Mouse (Mus musculus) intestine, embryonic 15.5 days (tissue): ENCODE results near the gene Fkbp5. TPM values are rescaled to one million over a fixed set of nuclear protein-coding genes. Genes with fewer than 3 reads are reported as not detected.
A peak's percentile ranks its signal among the peaks of the same experiment; 100 is the strongest.

Experiments used
- ATAC-seq: fragments of 200-750 bp; cut with Nextera tagmentation; 2 replicates; pipeline ENCODE4 v1.8.0; 2017; ENCODE audit warnings: moderate TSS enrichment, moderate library complexity
- H3K27ac ChIP-seq: fragments of 300-500 bp; sonication (generic); 2 replicates; pipeline ENCODE4 v1.5.1; 2015; ENCODE audit warnings: mild to moderate bottlenecking, inconsistent platforms
- H3K27me3 ChIP-seq: fragments of 300-500 bp; sonication (generic); replicated peaks from 2 replicates; pipeline ENCODE4 v1.6.1; 2015; ENCODE audit warnings: inconsistent platforms
- H3K36me3 ChIP-seq: fragments of 300-500 bp; sonication (generic); 2 replicates; pipeline ENCODE4 v1.6.1; 2015; ENCODE audit warnings: inconsistent platforms
- H3K4me1 ChIP-seq: fragments of 300-500 bp; sonication (generic); replicated peaks from 2 replicates; pipeline ENCODE4 v1.6.1; 2015; ENCODE audit warnings: inconsistent platforms
- H3K4me2 ChIP-seq: fragments of 300-500 bp; sonication (generic); replicated peaks from 2 replicates; pipeline ENCODE4 v1.6.1; 2015; ENCODE audit warnings: mild to moderate bottlenecking, inconsistent platforms
- H3K4me3 ChIP-seq: fragments of 300-500 bp; sonication (generic); replicated peaks from 2 replicates; pipeline ENCODE4 v1.5.1; 2015; ENCODE audit warnings: inconsistent platforms
- H3K9ac ChIP-seq: fragments of 300-500 bp; sonication (generic); 2 replicates; pipeline ENCODE4 v1.6.1; 2015; ENCODE audit warnings: inconsistent platforms
- H3K9me3 ChIP-seq: fragments of 300-500 bp; sonication (generic); 2 replicates; pipeline ENCODE4 v1.6.1; 2016; ENCODE audit warnings: inconsistent platforms
- WGBS: fragments of 180-500 bp; shearing (Covaris S2); methylation state at CpG from one replicate; pipeline ENCODE4 v1.1.7; 2015; 5-methylcytosine and 5-hydroxymethylcytosine counted together
- polyA plus RNA-seq: library from polyadenylated mRNA; unstranded; fragments of >200 nt; fragmentation: Nextera tagmentation; extraction: Ambion mirVana; gene quantifications from 2 replicates; pipeline ENCODE4 v1.2.1, GENCODE M21; 2015

The Fkbp5 gene
- polyA plus RNA-seq, 1 experiment from 2014 or later = 25.9 TPM

DNA sequence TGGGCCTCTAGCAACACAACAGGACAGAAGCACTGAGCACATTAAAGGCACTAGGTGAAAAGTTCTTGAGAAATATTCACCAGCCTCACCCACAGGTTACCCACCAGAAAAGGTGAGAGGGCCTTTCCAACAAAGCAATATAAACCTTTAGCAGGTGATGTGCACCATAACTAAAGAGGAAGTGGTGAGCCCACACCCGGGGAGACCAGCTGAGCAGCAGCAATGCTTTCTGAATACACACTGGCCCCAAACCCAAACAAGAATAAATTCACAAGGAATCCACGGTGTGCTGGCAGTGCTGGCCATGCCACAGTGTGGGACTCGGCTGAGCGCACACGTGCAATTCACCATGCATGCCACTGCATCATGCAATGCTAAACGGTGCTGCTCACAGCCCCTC, 74.7 kb downstream of the Fkbp5 start:
- no peak for ATAC-seq
- no peak overlapping the region for H3K4me3 ChIP-seq
- 70% methylated on average over 6 of the region's 6 CpGs for WGBS
- no peak overlapping the region for H3K27ac ChIP-seq
- H3K27me3 ChIP-seq = no peaks in the 10 kb centered on the region
- no peaks in the 10 kb centered on the region for H3K36me3 ChIP-seq
- no peak overlapping the region for H3K9ac ChIP-seq
- no peaks in the 10 kb centered on the region for H3K9me3 ChIP-seq
- no peak overlapping the region for H3K4me2 ChIP-seq
- H3K4me1 ChIP-seq = peaks cover 4% of the 10 kb centered on the region; the same call in 1 of the 2 replicates

GRCm38 (mm10) chr17:28438342-28439115, 78.8 kb downstream of the Fkbp5 start:
- ATAC-seq = no peak
- H3K4me3 ChIP-seq = no peak overlapping the region
- no peak overlapping the region for H3K27ac ChIP-seq
- H3K9ac ChIP-seq = no peak overlapping the region
- no peaks in the 10 kb centered on the region for H3K27me3 ChIP-seq
- 85% methylated on average over 6 of the region's 6 CpGs for WGBS
- no peaks in the 10 kb centered on the region for H3K36me3 ChIP-seq
- H3K9me3 ChIP-seq = no peaks in the 10 kb centered on the region
- H3K4me1 ChIP-seq = no peaks in the 10 kb centered on the region
- H3K4me2 ChIP-seq = no peak overlapping the region

DNA sequence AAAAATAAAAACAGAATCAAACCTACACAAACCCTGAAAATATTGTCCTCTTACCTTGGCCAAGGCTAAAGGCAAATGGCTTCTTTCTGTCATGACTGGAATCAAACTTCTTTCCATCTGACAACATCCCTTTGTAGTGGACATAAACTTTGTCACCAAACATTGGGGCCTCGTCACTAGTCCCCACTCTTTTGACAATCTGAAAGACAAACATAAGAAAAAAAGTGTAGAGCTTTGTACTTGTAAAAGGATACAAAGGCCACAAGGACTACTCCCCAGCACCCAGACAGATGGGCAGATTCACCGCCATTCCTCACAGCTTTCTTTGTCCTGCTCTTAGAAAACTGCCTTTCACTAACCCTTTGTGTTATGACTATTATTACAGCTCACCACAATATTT, 79.4 kb downstream of the Fkbp5 start:
- H3K27me3 ChIP-seq = no peaks in the 10 kb centered on the region
- WGBS = 78% methylated on average over 2 of the region's 2 CpGs
- no peak for ATAC-seq
- no peaks in the 10 kb centered on the region for H3K9me3 ChIP-seq
- H3K27ac ChIP-seq = no peak overlapping the region
- H3K9ac ChIP-seq = no peak overlapping the region
- H3K36me3 ChIP-seq = no peaks in the 10 kb centered on the region
- H3K4me2 ChIP-seq = no peak overlapping the region
- H3K4me3 ChIP-seq = no peak overlapping the region
- H3K4me1 ChIP-seq = no peaks in the 10 kb centered on the region

GRCm38 (mm10) chr17:28434921-28435485, 82.3 kb downstream of the Fkbp5 start:
- Histone ChIP-seq H3K4me3 (no peak overlapping the region), H3K27ac (no peak overlapping the region), H3K9ac (no peak overlapping the region), H3K9me3 (no peaks in the 10 kb centered on the region), H3K27me3 (no peaks in the 10 kb centered on the region), H3K4me1 (peaks cover 3% of the 10 kb centered on the region; the same call in 1 of the 2 replicates), H3K36me3 (no peaks in the 10 kb centered on the region), H3K4me2 (no peak overlapping the region)
- WGBS = 58% methylated on average over 5 of the region's 5 CpGs
- no peak for ATAC-seq

GRCm38 (mm10) chr17:28433029-28433428, 84.3 kb downstream of the Fkbp5 start:
- Histone ChIP-seq H3K27me3 (no peaks in the 10 kb centered on the region), H3K27ac (no peak overlapping the region), H3K9me3 (no peaks in the 10 kb centered on the region), H3K36me3 (no peaks in the 10 kb centered on the region), H3K4me1 (peaks cover 6% of the 10 kb centered on the region), H3K9ac (no peak overlapping the region), H3K4me2 (no peak overlapping the region), H3K4me3 (no peak overlapping the region)
- no peak for ATAC-seq
- 89% methylated on average over 6 of the region's 6 CpGs for WGBS

DNA sequence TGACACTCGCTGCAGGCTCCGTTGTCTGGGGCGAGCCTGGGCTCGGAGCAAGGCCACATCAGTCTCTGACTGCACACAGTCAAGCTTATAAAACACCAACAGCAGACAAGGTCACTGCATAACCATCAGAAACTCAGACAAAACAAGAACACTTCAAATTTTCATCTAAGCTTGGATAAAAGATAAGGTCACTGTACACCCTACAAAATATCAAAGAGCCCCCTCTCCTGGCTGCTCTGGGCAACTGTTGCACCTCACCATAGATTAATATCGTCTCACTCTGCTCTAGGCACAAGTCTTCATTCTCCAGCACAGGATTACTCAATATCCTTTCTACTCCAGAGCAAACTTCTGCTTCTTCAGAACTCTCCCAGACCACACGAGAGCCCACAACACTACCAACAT, 85.4 kb downstream of the Fkbp5 start:
- Histone ChIP-seq H3K27me3 (no peaks in the 10 kb centered on the region), H3K4me2 (no peak overlapping the region), H3K4me3 (no peak overlapping the region), H3K36me3 (0 out of 2 replicates have a peak, but pooled peaks cover under 1% of the 10 kb centered on the region), H3K9me3 (no peaks in the 10 kb centered on the region), H3K27ac (no peak overlapping the region), H3K9ac (no peak overlapping the region), H3K4me1 (peaks cover 6% of the 10 kb centered on the region)
- no peak for ATAC-seq
- 73% methylated on average over 6 of the region's 6 CpGs for WGBS

DNA sequence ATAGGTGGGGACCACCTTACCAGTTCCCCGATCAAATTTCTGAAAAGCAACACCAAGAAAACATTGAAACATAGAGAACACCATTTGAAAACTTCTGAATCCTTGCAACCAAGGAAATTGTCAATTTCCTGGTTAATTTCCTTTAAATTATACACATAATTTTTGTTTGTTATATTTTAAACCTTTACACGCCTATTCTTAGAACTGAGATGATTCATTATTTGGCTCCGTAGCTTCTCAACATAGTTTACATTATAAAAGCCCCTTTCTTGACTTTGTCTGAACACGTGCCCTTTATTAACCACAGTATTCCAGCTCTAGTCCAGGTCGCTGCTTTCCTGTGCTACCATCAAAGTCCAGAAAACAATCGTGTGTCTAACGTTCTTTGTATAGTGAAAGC, 86.3 kb downstream of the Fkbp5 start:
- Histone ChIP-seq H3K4me2 (no peak overlapping the region), H3K4me3 (no peak overlapping the region), H3K36me3 (0 out of 2 replicates have a peak, but pooled peaks cover 3% of the 10 kb centered on the region), H3K4me1 (peaks cover 6% of the 10 kb centered on the region), H3K27me3 (no peaks in the 10 kb centered on the region), H3K9me3 (no peaks in the 10 kb centered on the region), H3K27ac (no peak overlapping the region), H3K9ac (no peak overlapping the region)
- WGBS = 49% methylated on average over 7 of the region's 7 CpGs
- no peak for ATAC-seq

DNA sequence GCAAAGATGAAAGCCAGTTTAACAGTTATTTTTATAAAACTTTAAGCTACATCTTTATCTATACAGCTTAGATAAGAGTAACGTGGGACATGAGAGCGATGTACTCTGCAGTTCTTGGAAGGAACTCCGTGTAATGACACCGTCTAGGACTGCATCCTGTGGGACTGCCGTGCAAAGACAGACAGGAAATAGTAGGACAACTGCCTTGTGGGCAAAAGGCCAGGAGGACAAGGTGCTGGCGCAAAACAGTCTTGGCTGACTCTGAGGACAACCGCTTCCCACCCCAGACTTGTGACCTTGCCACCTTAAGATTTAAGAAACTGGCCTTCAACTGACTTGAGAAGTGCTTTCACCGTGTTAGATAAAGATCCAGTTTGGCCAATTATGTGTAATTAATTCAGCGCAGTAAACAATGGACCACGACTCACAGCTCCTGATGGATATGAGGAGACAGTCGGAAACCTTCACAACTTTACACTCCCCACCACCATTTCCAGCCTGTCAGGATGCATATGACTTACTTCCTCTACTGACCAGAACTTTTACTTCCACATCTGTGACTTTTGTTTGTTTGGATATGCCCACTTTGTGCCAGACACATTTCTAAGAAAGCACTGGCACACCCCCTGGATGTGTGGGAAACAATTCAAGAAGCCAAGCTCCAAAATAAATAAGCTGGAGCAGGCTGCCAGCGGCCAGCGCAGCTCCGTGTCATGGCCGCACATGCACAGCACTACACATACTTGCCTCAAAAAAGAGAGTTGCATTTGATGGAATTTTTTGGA, 88.7 kb downstream of the Fkbp5 start:
- peak; percentile 25; the same call in 1 of the 2 replicates for ATAC-seq
- Histone ChIP-seq H3K4me2 (no peak overlapping the region), H3K27me3 (no peaks in the 10 kb centered on the region), H3K9me3 (no peaks in the 10 kb centered on the region), H3K27ac (no peak overlapping the region), H3K9ac (no peak overlapping the region), H3K36me3 (0 out of 2 replicates have a peak, but pooled peaks cover 3% of the 10 kb centered on the region), H3K4me1 (peaks cover 6% of the 10 kb centered on the region), H3K4me3 (no peak overlapping the region)
- 58% methylated on average over 15 of the region's 15 CpGs for WGBS

DNA sequence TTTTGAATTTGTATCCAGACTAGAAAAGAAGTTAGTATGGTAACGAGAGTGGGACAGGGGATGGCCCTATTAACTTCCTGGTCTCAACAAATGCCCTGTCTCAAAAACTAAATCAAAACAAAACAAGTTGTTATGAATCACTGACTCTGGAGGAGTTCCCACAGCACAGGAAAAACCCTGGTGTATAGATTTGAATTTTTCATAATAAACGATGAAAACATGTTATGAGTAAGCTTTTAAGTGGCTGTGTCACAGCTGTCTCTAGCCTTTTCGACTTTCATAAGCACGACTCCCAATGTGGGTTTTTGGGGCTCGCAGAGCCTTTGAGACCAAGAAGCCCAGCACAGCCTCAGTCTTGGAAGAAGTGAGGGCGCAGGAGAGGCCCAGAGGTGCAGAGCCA, 89.7 kb downstream of the Fkbp5 start:
- 81% methylated on average over 6 of the region's 6 CpGs for WGBS
- ATAC-seq = no peak
- no peaks in the 10 kb centered on the region for H3K9me3 ChIP-seq

GRCm38 (mm10) chr17:28424373-28424772, 93.0 kb downstream of the Fkbp5 start:
- Histone ChIP-seq H3K4me1 (peaks cover 11% of the 10 kb centered on the region), H3K9ac (no peak overlapping the region), H3K27ac (no peak overlapping the region), H3K4me2 (no peak overlapping the region), H3K36me3 (0 out of 2 replicates have a peak, but pooled peaks cover 3% of the 10 kb centered on the region), H3K27me3 (no peaks in the 10 kb centered on the region), H3K9me3 (no peaks in the 10 kb centered on the region), H3K4me3 (no peak overlapping the region)
- 76% methylated on average over 6 of the region's 6 CpGs for WGBS
- no peak for ATAC-seq

More for the DNA sequence above, 89.7 kb downstream of the Fkbp5 start:
- peaks cover 6% of the 10 kb centered on the region for H3K4me1 ChIP-seq
- H3K4me3 ChIP-seq = no peak overlapping the region
- H3K27ac ChIP-seq = no peak overlapping the region
- H3K4me2 ChIP-seq = no peak overlapping the region
- H3K27me3 ChIP-seq = no peaks in the 10 kb centered on the region
- H3K36me3 ChIP-seq = 0 out of 2 replicates have a peak, but pooled peaks cover 3% of the 10 kb centered on the region
- H3K9ac ChIP-seq = no peak overlapping the region

GRCm38 (mm10) chr17:28421071-28421470, 96.3 kb downstream of the Fkbp5 start:
- Histone ChIP-seq H3K9me3 (no peaks in the 10 kb centered on the region), H3K27me3 (no peaks in the 10 kb centered on the region), H3K9ac (no peak overlapping the region), H3K4me3 (no peak overlapping the region), H3K27ac (no peak overlapping the region), H3K4me1 (peaks cover 7% of the 10 kb centered on the region; the same call in 1 of the 2 replicates), H3K36me3 (no peaks in the 10 kb centered on the region), H3K4me2 (no peak overlapping the region)
- 62% methylated on average over 5 of the region's 5 CpGs for WGBS
- ATAC-seq = no peak
